Mouse (Mus musculus) brain, embryonic 14.5 days (tissue): ENCODE measurements around the gene Arhgap17.

Source experiments
- CTCF ChIP-seq: fragments of 200-500 bp; IDR thresholded peaks from 2 replicates; pipeline ENCODE4 v1.5.1; 2012; ENCODE audit warnings: inconsistent platforms, mild to moderate bottlenecking, moderate library complexity, borderline replicate concordance; ENCODE audit not compliant: insufficient read depth, insufficient read length; ENCODE audit errors: extremely low read depth
- POLR2A ChIP-seq: fragments of 200-500 bp; IDR thresholded peaks from 2 replicates; pipeline ENCODE4 v1.6.1; 2012; ENCODE audit warnings: mild to moderate bottlenecking, inconsistent platforms, borderline replicate concordance; ENCODE audit not compliant: poor library complexity, insufficient read depth, insufficient read length, severe bottlenecking; ENCODE audit errors: extremely low read depth

GRCm38 (mm10) chr7:123367218-123368150, 2.2 kb downstream of the Arhgap17 start:
- no peak for TF ChIP-seq CTCF
- TF ChIP-seq POLR2A = no peak
